Mouse (Mus musculus) kidney, adult 8-10 months (tissue): ENCODE measurements around the gene Usp6nl.

Experiments used
- DNase-seq, 2 experiments: peaks; one replicate each; pipeline ENCODE4 v3.0.0; 2022

The Usp6nl gene

DNA sequence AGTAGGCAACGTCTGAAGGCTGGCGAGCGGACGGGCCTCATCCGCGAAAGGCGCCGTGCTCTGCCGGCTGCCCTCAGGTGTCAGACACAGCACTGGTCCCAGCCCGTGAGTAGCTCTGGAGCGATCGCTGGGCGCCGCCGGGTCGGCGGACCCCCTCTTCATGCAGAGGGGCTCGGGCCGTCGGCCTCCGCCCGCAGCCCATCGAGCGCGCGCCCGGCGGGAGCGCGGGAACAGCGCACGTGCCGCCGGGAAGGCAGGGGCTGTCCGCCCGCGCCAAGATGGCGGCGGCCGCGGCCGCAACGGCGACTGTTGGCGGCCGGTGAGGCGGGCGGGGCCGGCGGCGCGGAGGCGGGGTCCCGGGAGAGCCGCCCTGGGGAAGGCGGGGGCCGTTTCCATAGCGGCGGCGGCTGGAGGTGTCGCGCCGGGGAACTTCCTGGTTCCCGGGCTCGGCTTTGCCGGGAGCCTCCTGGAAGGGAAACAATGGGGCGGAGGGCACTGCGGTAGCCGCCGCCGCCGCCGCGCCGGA, at the start of gene Usp6nl:
TSS of gene Usp6nl (plus strand) at position 292 of the 526 bp plus-strand sequence.
- DNase-seq = peak; percentile 89 to 90

DNA sequence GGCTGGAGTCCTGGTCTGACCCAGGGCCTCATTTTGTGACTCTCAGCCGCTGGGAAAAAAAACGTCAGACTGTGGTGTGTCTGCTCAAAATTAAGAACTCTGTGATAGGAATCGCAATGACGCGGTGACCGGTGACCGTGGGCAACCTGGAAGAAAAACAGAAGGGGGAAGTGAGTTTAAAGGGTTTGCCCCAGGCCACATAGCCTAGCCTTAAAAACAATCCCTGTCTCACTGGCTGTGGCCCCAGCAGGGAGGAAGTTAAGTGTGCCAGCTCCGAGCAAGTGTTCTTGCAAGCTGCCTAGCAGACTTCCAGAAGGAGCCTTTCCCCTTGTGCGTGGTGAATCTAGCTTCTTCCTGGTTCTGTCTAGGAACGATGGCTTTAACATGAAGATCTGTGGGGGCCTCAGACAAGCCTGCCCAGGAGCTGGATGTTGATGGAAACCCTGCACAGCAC, 49.0 kb upstream of the Usp6nl start:
- DNase-seq = peak in 1 of 2 experiments; percentile 6

DNA sequence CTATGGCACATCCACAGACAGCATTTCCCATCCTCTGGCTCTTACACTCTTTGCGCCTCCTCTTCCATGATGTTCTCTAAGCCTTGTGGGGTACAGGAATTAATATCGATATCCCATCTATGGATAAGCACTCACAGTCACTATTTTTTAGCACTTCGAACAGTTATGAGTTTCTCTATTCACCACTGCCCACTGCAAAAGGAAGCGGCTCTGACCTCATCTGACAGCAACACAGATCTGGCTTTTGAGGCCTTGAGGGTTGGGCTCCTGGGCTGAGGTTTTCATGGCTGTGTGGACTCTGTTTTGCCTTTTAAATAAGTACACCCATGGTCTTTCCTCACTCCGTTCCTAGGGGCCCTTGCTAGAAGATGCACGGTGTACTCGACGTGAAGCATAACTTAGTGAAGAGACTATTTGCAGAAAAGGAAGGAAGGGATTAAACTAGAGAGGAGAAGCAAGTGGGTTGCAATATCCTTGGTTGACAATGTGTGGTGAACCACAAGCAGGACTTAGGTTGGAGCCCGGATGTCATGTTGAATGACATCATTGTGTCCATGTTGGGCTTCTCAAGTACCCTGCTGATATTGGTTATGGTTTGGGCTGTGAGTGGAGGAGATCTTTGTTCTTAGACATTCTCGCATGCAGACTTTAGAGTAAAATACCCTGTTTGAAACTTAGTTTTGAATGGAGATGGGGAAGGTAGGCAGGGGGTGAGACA, 43.5 kb upstream of the Usp6nl start:
- no peak for DNase-seq

DNA sequence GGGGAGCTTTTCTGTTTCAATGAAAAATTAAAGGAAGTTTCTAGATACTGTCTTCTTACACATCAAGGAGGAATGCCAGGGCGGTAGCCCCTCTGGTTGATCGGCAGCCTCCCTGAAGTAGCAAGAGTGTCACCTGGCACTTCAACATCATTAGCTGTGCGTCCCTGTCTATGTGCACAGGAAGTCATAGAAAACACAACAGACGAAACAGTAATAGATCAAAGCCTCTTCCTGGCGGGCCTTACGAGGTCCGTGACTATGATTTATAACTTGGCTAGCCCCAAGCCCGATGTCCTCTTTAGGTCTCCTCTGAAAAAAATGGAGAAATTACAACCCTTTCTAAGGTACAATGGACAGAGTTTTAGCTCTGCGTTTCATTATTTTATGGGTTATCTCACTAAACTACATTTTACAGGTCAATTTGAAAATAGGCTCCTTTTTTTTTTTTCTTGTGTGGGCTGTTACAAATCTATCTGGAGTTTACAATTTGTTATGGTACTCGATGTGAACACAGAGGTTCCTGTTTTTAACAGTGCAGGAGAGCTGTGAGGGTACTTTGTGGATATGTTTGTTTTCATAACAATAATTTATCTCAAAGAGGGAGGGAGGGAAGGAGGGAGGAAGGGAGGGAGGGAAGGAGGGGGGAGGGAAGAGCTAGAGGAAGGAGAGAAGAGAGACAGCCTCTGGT, 42.7 kb upstream of the Usp6nl start:
- no peak for DNase-seq

DNA sequence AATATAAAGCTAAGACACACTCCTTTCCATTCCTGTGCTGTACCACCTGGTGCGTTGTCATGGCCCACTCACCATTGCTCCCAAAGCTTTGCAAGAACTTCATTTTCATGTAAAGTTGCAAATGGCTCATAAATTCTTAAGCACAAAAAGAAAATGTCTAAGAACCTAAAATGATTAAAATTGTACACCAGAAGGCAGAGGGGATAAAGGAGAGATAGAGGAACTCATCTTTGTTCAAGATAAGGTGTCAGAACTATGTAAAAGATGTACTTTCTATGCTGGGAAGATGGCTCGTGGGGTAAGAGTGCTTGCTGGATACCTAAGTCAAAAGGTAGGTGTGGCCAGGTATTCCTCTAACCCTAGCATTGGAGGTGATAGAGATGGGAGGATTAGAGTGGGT, 38.9 kb upstream of the Usp6nl start:
- no peak for DNase-seq

DNA sequence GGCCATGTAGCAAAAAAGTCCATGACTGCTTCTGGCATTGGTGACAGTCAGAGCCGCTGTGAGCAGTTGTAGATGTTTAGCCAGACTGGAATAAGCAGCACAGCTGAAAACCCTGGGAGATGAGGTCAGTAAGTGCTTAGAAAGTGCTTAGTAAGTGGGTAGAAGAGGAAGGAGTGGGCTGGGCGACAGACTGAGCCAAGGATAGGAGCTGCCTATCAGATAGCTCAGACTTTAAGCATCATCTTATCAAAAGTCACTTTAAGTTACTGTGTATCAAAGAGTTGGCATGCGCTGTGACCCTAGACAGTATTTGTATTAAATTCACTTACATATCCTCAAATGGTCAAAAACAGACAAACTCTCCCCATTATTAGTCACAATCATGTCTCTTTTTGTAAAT, 37.7 kb upstream of the Usp6nl start:
- no peak for DNase-seq

DNA sequence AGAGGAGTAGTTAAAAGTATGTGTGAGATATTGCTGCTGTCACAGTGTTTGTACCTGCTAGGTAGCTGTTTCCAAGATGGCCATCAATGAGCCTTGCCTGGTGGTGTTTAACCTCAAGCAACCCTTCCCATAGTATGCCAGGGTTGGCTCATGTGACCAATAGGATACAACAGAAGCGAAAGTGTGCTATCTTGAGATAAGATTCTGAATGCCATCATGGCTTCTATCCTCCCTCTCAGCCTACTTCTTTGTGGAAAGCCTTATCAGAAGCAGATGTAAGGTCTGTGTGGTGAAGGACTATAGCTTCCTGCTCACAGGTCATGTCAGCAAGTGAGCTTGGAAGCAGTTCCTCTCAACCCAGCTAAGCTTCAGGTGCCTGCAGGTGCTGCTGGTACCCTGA, 36.7 kb upstream of the Usp6nl start:
- DNase-seq = no peak

DNA sequence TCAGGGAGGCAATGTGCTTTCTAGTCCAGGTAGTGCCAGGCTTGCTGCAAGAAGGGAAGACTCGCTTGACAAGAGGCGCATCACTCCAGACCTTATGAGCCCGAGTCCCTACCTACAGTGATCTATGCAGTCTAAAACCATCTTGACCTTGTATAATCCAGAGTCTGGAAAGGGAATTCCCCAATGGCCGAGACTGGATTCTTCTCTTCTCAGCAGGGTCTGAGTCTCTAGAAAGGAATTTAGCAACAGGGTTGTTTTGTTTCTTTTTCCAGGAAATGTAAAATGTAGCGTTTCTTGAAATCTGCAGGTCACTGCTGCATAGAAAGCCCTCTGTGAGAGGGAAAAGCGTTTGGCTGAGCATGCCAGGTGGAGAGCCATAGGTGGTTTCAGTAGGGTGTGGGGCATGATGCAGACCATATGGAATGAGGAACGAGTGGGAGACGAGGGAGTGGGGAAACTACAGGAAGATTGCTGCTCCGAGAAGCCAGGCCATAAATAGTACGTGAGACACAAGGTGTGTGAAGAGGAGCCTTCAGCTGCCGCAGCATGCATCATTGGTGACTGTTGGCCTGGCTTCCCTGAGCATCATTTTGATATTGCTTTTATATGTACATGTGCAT, 28.5 kb upstream of the Usp6nl start:
- no peak for DNase-seq

DNA sequence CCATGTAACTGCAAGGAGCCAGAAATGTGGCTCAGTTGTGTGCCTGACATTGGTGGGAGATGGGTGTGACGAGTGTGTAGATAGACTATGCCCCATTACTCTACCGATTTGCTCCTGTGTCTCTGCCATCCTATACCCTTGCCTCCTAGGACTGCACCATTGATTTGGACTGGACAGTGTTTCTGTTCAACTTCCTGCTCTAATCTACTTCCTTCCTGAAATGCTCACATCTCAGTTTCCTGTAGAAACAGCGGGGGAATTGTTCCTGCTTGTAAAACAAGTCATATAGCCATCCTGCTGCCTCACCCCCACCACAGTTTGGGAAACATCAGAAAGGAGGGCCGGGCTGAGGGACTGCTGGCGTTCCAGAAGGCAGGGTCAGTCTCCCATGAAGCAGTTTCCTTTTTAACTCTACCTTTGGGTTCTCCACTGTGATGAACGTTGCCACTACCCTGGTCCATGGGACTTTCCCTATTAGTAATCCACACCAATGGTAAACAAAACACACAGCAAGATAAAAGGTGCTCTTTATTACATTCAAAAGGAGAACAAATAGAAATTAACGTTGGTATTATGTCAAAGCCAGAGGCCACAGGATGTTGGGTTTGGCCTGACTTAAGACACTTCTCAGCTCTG, 27.4 kb upstream of the Usp6nl start:
- no peak for DNase-seq

DNA sequence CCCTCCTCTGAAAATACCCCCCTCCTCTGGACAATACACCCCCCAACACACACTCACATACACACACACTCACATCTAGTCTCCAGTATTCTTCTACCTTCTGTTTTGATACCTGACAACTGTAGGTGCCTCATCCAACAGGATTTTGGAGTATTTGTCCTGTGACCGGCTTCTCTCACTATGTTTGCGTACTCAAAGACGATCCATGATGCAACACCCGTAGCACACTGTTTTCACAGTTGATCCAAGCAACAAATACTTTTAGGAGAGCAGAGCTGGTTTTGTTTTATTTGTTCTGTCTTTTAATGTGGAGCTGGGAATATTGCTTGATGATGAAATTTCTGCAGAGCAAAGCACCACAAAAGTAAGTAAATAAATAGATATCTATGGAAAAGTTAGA, 17.7 kb upstream of the Usp6nl start:
- no peak for DNase-seq

DNA sequence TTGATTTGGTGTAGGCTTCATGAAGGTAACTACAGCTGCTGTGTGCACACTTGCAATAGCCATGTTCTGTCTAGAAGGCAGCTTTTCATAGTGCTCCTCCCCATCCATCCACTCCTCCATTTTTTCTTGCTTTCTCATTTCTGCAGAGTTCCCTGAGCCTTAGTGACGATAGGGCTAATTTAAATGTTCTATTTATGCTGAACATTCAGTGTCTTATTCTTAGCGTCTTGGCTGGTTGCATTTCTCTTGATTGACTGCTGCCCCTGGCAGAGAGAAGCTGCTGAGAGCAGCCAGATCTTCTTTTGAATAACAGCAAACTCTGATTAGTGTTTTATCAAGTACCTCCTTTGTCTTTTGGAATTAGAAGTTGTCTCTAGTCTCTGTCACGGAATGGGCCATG, 15.6 kb upstream of the Usp6nl start:
- no peak for DNase-seq

DNA sequence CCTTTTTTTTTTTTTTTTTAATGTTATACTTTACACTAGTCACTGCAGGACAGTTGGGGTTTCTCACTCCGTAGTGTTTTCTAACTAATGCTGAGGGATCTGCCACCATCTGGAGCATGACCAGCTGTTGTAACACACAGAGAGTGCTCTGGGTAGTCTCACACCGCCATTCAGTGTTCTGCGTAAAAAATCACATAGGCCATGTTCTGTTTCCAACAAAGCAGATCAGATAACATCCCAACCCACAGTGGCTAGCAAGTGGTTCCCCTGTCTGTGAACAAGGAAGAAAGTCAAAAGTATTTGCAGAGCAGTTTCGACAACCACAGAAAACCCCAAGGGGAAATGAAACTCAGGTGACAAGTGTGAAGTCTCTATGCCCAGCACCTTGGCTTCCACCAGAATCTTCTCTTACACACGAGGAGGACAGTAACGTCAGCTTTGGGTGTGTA, 13.1 kb upstream of the Usp6nl start:
- no peak for DNase-seq

DNA sequence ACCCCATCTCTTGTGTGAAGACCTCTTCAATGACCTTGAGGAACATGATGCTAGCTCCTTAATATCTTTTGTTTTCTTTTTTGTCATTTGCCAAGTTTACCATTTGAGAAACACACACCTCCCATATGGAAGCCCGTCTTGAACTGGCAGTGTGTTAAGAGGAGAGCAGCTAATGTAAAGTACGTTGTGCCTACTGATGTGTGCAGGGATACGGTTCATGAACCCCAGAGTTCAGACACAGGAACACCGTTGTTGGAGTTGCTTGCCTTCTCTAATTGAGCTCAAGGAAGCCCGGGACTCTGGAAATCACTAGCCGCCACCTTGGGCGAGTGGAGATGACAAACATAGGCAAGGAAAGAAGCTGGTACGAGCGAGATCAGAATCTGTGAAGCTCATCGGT, 9.7 kb upstream of the Usp6nl start:
- no peak for DNase-seq

DNA sequence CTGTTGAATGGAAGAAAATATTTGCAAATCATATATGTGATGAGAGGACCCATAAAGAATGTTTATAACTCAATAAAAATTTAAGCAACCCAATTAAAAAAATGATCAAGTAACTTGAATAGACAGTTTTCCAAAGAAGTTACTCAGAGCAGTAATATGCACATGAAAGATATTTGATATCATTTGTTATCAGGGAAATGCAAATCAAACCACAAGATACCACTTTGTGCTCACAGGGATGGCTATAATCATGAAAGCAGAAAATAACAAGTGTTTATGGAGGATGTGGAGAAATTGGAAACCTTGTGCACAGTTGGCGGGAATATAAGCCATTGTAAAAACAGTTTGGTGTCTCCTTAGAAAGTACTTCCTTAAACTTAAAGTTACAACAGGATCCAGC, 8.7 kb upstream of the Usp6nl start:
- DNase-seq = no peak

DNA sequence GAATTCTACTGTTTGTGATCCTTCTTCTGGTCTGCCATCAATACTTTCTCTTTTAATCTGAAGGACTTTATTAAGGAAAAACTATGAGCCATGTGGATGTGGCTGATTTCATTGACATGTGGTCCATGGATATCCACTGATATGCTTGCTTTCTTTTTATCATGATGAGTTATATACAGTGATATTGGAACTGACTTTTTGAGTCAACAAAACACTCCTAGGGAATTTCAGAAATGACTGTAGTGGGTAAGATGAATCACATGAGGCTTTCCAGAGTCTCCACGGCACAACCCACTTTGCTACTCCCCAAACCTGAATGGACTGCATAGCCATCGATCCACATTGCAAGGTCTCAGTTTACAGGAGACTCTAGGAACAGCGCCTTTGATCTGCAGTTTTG, 2.3 kb upstream of the Usp6nl start:
- DNase-seq = no peak

DNA sequence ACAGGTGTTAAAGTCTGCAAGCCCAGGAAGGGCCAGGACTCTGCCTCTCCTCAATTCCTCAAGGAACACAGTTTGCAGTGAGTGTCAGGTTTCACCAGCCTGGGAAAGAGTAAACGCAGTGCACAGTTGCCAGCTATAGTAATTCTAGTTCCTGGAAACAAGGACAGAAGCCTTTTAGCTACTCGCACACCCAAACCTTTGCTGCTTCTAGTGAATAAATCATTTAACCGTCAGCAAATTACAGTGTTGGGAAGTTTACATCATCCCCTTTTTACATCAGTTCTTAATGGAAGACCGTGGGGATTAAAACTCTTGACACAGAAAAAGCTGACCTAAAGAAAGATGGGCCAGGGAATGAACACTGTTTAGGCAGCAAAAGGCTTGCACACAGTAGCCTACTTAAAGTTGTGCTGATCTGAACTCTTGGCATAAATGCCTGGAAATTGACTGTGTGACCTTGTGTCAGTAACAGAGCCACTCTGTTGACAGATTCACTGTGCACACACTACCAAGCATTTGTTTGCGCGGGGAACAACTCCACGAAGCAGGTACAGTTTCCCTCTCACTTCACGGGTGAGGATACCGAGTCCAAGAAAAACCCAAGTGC, 595 bp upstream of the Usp6nl start:
- DNase-seq = peak in 1 of 2 experiments; percentile 24

DNA sequence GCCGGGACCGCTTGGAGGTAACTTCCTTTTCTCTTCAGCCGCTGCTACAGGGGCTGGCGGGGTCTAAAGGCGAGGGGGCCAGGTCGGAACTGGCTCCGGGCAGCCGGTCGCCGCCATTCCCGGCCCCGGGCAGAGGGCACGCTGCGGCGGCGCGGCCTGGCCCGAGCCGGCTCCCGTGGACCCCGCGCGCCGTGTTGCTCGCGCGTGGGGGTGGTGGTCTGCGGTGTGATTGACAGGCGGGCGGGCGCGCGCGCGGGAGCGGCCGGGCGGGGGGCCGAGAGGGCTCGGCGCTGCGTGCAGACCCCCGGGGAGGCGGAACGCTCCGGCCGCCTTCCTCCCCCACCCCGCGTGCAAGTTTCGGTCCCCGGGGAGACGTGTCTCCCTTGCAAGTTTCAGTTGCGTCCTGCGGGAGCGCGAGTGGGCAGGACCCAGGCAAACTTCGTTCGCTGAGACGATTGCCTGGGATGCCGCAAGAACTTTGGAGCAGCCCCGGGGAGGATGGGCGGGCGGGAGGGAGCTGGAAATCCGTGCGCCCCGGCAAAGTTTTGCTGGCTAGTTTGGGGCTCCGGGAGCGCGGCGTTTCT, 563 bp downstream of the Usp6nl start:
- DNase-seq = peak; percentile 38 to 49

DNA sequence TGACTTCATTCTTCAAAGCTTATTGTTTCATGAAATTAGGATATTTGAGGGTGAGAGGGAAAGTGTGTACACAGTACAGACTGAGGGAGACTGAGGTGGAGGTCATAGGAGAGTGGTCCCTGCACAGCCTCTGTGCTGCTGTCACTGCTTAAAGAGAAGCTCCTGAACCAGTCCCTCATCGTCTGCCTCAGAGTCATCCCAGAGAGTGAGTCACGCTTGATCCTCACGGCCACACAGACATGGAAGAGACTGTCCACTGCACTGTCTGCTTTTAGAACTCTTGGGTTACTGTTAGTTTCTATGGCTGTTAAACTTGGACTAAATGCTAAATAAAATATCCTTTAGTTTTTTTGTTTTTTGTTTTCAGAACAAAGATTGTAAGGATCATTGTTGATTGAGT, 3.2 kb downstream of the Usp6nl start:
- DNase-seq = no peak

DNA sequence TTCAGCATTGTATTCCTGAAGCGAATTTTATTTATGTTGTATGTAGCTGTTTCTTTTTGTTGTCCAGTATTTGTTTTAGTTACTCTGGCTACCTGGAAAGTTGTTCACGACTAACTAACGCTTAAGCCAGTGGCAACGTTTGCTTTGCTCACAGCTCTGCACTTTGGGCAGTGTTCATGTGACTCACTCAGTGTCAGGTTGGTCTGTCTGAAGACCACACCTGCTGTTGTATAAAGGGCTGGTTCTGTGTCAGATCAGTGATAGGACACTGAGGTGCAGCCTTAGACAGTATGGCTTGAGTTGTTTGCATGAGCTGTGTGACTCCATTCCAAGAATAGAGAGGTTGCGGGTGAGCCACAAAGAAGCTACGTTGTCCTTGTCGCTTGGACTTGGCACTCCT, 6.5 kb downstream of the Usp6nl start:
- DNase-seq = no peak

DNA sequence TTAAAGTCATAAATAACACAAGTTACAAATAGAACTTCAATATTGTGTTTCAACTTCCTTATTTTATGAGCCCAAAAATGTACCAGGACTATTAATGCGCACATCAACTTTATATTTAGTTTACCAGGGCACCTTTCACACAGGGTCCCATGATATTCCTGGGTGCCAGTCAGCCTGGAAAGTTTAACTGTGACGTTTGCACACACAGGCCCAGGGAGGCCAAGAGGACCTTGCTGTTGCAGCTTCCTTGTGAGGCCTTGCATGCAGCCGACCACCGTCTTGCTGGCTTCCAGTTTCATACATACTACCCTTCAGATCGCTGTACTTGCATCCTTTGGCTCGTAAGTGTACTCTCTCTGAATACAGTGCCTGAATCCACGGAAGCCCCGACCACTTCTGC, 8.3 kb downstream of the Usp6nl start:
- no peak for DNase-seq

DNA sequence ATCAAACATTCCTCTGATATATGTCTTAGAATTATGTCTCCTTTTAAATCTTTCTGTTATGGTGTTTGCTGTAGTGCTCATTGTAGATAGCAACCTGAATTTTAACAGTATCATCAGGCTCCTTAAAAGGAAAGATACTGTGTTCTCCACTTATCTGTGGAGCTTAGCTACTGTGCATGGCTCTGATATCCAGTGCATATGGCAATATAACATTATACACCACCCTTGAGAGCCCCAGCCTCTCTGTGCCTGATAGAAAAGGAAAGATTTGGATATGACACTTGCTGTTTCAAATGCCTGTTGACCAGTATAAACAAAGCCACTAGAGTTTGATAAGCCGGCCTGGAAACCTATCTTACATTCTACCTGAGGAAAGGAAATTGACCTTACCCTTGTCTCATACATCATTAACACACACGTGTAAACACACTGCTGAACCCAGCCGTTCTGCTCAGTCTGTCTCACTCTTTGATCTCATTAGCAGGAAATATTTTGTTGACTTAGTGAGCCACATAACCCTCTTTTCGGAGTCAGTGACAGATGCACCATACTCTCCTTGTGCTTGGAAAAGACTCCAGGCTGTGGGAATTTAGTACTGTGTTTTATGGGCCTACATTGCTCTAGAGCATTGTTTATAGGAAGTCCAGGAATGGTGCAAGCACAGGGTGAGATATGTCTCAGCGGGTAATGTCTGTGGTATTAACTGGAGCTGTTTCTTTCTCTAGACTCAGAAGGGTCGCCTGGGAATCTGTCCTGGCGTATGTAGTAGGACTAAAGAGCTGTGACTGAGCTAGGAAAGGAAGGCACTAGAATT, 9.1 kb downstream of the Usp6nl start:
- no peak for DNase-seq

DNA sequence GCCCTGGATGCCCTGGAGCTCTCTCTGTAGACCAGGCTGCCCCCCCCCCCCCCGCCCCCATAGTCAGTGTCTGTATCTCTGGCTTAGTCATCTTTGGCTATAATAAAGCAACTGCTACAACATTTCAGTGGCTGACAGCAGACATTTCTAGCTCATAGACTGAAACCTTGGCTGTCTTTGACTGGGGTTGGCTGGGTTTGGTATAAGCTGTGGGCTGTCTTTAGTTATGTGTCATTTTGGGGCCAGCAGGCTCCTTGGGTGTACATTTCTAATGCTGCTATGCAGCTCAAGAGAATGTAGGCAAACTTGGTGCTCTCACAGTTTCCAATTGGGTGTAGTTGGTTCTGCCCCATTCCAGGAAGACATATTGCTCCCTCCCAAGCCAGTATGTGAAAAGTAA, 11.1 kb downstream of the Usp6nl start:
- DNase-seq = no peak
